Mouse (Mus musculus): ENCODE results near the gene Alox5ap. TPM values are rescaled to one million over a fixed set of nuclear protein-coding genes. Genes with fewer than 3 reads are reported as not detected.

Alox5ap gene
- polyA plus RNA-seq (2015; fragmentation: Nextera tagmentation; extraction: Ambion mirVana): 18.0 and 24.0 TPM in 2 replicates

- Histone ChIP-seq H3K9ac (no peak within 1 kb of the TSS), H3K27ac (replicated peaks) (no peak within 1 kb of the TSS), H3K36me3 (no peaks in the 10 kb centered on the region), H3K27me3 (no peaks in the 10 kb centered on the region), H3K4me1 (peaks cover 1% of the 10 kb centered on the region; the same call in 1 of the 2 replicates), H3K4me2 (replicated peaks) (no peak within 1 kb of the TSS), H3K9me3 (replicated peaks) (no peaks in the 10 kb centered on the region), H3K4me3 (replicated peaks) (no peak within 1 kb of the TSS)
- ATAC-seq (ENCODE audit: insufficient number of reproducible peaks, low FRiP score, low TSS enrichment, low read depth): no peak
- WGBS: 30% methylated on average over 4 of the region's 4 CpGs
These were observed at the start of gene Alox5ap for GRCm38 (mm10) chr5:149264405-149264804. TSS of gene Alox5ap (plus strand) at chr5:149264767.

- peaks cover 54% of the 10 kb centered on the region for H3K36me3 ChIP-seq
- H3K4me3 ChIP-seq (replicated peaks): no peak overlapping the region
- no peak overlapping the region for H3K9ac ChIP-seq
- no peak for ATAC-seq (ENCODE audit: insufficient number of reproducible peaks, low FRiP score, low TSS enrichment, low read depth)
- WGBS: 99% methylated on average over 7 of the region's 7 CpGs
- no peak overlapping the region for H3K4me2 ChIP-seq (replicated peaks)
- H3K4me1 ChIP-seq: no peaks in the 10 kb centered on the region
- H3K27me3 ChIP-seq: no peaks in the 10 kb centered on the region
- no peaks in the 10 kb centered on the region for H3K9me3 ChIP-seq (replicated peaks)
- no peak overlapping the region for H3K27ac ChIP-seq (replicated peaks)
These were observed 49.0 kb upstream of the Alox5ap start for GRCm38 (mm10) chr5:149215540-149215939.

GRCm38 (mm10) chr5:149217524-149218357, 46.8 kb upstream of the Alox5ap start:
- H3K36me3 ChIP-seq: peaks cover 41% of the 10 kb centered on the region
- no peaks in the 10 kb centered on the region for H3K4me1 ChIP-seq
- 0 out of 2 replicates have a peak, but pooled peaks have one; percentile 25 for ATAC-seq (ENCODE audit: insufficient number of reproducible peaks, low FRiP score, low TSS enrichment, low read depth)
- no peak overlapping the region for H3K4me3 ChIP-seq (replicated peaks)
- H3K27ac ChIP-seq (replicated peaks): no peak overlapping the region
- H3K27me3 ChIP-seq: no peaks in the 10 kb centered on the region
- no peaks in the 10 kb centered on the region for H3K9me3 ChIP-seq (replicated peaks)
- no peak overlapping the region for H3K9ac ChIP-seq
- WGBS: 76% methylated on average over 6 of the region's 6 CpGs
- H3K4me2 ChIP-seq (replicated peaks): no peak overlapping the region

- H3K27me3 ChIP-seq: no peaks in the 10 kb centered on the region
- peaks cover 24% of the 10 kb centered on the region for H3K36me3 ChIP-seq
- H3K4me1 ChIP-seq: 0 out of 2 replicates have a peak, but pooled peaks cover 3% of the 10 kb centered on the region
- no peak overlapping the region for H3K4me2 ChIP-seq (replicated peaks)
- ATAC-seq (ENCODE audit: insufficient number of reproducible peaks, low FRiP score, low TSS enrichment, low read depth): no peak
- no peak overlapping the region for H3K9ac ChIP-seq
- no peak overlapping the region for H3K4me3 ChIP-seq (replicated peaks)
- 80% methylated on average over 3 of the region's 3 CpGs for WGBS
- no peaks in the 10 kb centered on the region for H3K9me3 ChIP-seq (replicated peaks)
- H3K27ac ChIP-seq (replicated peaks): no peak overlapping the region
These were observed 45.1 kb upstream of the Alox5ap start for GRCm38 (mm10) chr5:149219493-149219892.

- 85% methylated on average over 4 of the region's 4 CpGs for WGBS
These were observed 43.2 kb upstream of the Alox5ap start for GRCm38 (mm10) chr5:149221355-149221754.

GRCm38 (mm10) chr5:149224666-149225065, 39.9 kb upstream of the Alox5ap start:
- no peak overlapping the region for H3K27ac ChIP-seq (replicated peaks)
- no peaks in the 10 kb centered on the region for H3K9me3 ChIP-seq (replicated peaks)
- no peak overlapping the region for H3K9ac ChIP-seq
- H3K4me1 ChIP-seq: peaks cover 12% of the 10 kb centered on the region
- 14% methylated on average over 7 of the region's 7 CpGs for WGBS
- ATAC-seq (ENCODE audit: insufficient number of reproducible peaks, low FRiP score, low TSS enrichment, low read depth): no peak
- no peaks in the 10 kb centered on the region for H3K36me3 ChIP-seq
- no peaks in the 10 kb centered on the region for H3K27me3 ChIP-seq
- H3K4me2 ChIP-seq (replicated peaks): peak overlapping the region; percentile 10; the same call in 1 of the 2 replicates
- H3K4me3 ChIP-seq (replicated peaks): no peak overlapping the region

More at GRCm38 (mm10) chr5:149221355-149221754, 43.2 kb upstream of the Alox5ap start:
- Histone ChIP-seq H3K36me3 (peaks cover 6% of the 10 kb centered on the region), H3K9ac (no peak overlapping the region), H3K27ac (replicated peaks) (no peak overlapping the region), H3K4me3 (replicated peaks) (no peak overlapping the region), H3K27me3 (no peaks in the 10 kb centered on the region), H3K4me2 (replicated peaks) (no peak overlapping the region), H3K4me1 (peaks cover 12% of the 10 kb centered on the region), H3K9me3 (replicated peaks) (no peaks in the 10 kb centered on the region)
- no peak for ATAC-seq (ENCODE audit: insufficient number of reproducible peaks, low FRiP score, low TSS enrichment, low read depth)

- H3K9me3 ChIP-seq (replicated peaks): no peaks in the 10 kb centered on the region
- peak overlapping the region; percentile 52 for H3K4me2 ChIP-seq (replicated peaks)
- ATAC-seq (ENCODE audit: insufficient number of reproducible peaks, low FRiP score, low TSS enrichment, low read depth): peak; percentile 99
- no peaks in the 10 kb centered on the region for H3K27me3 ChIP-seq
- H3K36me3 ChIP-seq: no peaks in the 10 kb centered on the region
- H3K9ac ChIP-seq: peak overlapping the region; percentile 48
- H3K27ac ChIP-seq (replicated peaks): peak overlapping the region; percentile 92
- H3K4me1 ChIP-seq: peaks cover 12% of the 10 kb centered on the region
- H3K4me3 ChIP-seq (replicated peaks): peak overlapping the region; percentile 55
- 2% methylated on average over 55 of the region's 55 CpGs for WGBS
These were observed 35.6 kb upstream of the Alox5ap start for GRCm38 (mm10) chr5:149228700-149229618.

GRCm38 (mm10) chr5:149229619-149230339, 34.8 kb upstream of the Alox5ap start:
- Histone ChIP-seq H3K4me2 (replicated peaks) (peak overlapping the region; percentile 52), H3K9me3 (replicated peaks) (no peaks in the 10 kb centered on the region), H3K27me3 (no peaks in the 10 kb centered on the region), H3K4me1 (peaks cover 9% of the 10 kb centered on the region), H3K9ac (no peak overlapping the region), H3K4me3 (replicated peaks) (peak overlapping the region; percentile 55), H3K36me3 (no peaks in the 10 kb centered on the region), H3K27ac (replicated peaks) (peak overlapping the region; percentile 92)
- ATAC-seq (ENCODE audit: insufficient number of reproducible peaks, low FRiP score, low TSS enrichment, low read depth): no peak
- 68% methylated on average over 18 of the region's 18 CpGs for WGBS

GRCm38 (mm10) chr5:149235002-149235401, 29.6 kb upstream of the Alox5ap start:
- no peak overlapping the region for H3K4me2 ChIP-seq (replicated peaks)
- H3K4me1 ChIP-seq: 0 out of 2 replicates have a peak, but pooled peaks cover 7% of the 10 kb centered on the region
- 81% methylated on average over 7 of the region's 7 CpGs for WGBS
- H3K27me3 ChIP-seq: no peaks in the 10 kb centered on the region
- no peaks in the 10 kb centered on the region for H3K9me3 ChIP-seq (replicated peaks)
- no peak overlapping the region for H3K4me3 ChIP-seq (replicated peaks)
- no peak overlapping the region for H3K27ac ChIP-seq (replicated peaks)
- no peak for ATAC-seq (ENCODE audit: insufficient number of reproducible peaks, low FRiP score, low TSS enrichment, low read depth)
- no peaks in the 10 kb centered on the region for H3K36me3 ChIP-seq
- H3K9ac ChIP-seq: no peak overlapping the region

- no peak overlapping the region for H3K4me2 ChIP-seq (replicated peaks)
- 64% methylated on average over 24 of the region's 24 CpGs for WGBS
- H3K9ac ChIP-seq: no peak overlapping the region
- no peak overlapping the region for H3K4me3 ChIP-seq (replicated peaks)
- H3K4me1 ChIP-seq: 0 out of 2 replicates have a peak, but pooled peaks cover 7% of the 10 kb centered on the region
- H3K36me3 ChIP-seq: no peaks in the 10 kb centered on the region
- H3K9me3 ChIP-seq (replicated peaks): no peaks in the 10 kb centered on the region
- no peak overlapping the region for H3K27ac ChIP-seq (replicated peaks)
- ATAC-seq (ENCODE audit: insufficient number of reproducible peaks, low FRiP score, low TSS enrichment, low read depth): no peak
- no peaks in the 10 kb centered on the region for H3K27me3 ChIP-seq
These were observed 27.2 kb upstream of the Alox5ap start for GRCm38 (mm10) chr5:149237221-149237950.

Data from embryonic facial prominence, embryonic 15.5 days (tissue).